Mouse (Mus musculus) neutrophil, adult 59 days (primary cell): ENCODE data around the gene Map4k2. TPM values are rescaled to one million over a fixed set of nuclear protein-coding genes. Genes with fewer than 3 reads are reported as not detected.

Experiments
- total RNA-seq, 2 experiments: library from RNA; stranded (reverse); gene quantifications; 1 replicate in 1 of 2; 2 replicates in 1 of 2; pipeline ENCODE4 v1.2.4; 2023

Gene Map4k2
- total RNA-seq = 100 to 1,000 TPM; 393 to 423 TPM

GRCm38 (mm10) chr19:6340524-6341452, at the start of gene Map4k2:
Gene Map4k2 (plus strand): TSS chr19:6341135.

DNA sequence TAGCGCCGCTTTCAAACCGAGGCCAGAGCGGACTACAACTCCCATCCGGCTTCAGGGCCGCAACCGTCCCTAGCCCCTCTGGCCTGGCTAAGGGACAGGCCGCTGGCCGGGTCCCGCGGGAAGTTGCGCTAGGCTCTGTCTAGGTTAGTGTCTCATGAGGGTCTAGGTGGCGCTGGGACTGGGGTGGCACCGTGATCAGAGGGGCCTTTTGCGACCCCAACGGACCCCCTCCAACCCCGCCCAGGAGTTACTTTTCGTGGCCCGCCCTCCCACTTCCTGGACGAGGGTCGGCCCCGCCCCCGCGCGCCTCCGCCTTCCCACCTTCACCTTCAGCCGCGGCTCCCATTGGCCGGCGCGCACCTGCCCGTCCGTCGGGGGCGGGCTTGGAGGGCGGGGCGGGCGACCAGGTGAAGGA, 34.8 kb upstream of the Map4k2 start, which contains the start of gene Cdc42bpg:
Gene Cdc42bpg (plus strand): TSS at position 320 of the 415 bp plus-strand sequence.

DNA sequence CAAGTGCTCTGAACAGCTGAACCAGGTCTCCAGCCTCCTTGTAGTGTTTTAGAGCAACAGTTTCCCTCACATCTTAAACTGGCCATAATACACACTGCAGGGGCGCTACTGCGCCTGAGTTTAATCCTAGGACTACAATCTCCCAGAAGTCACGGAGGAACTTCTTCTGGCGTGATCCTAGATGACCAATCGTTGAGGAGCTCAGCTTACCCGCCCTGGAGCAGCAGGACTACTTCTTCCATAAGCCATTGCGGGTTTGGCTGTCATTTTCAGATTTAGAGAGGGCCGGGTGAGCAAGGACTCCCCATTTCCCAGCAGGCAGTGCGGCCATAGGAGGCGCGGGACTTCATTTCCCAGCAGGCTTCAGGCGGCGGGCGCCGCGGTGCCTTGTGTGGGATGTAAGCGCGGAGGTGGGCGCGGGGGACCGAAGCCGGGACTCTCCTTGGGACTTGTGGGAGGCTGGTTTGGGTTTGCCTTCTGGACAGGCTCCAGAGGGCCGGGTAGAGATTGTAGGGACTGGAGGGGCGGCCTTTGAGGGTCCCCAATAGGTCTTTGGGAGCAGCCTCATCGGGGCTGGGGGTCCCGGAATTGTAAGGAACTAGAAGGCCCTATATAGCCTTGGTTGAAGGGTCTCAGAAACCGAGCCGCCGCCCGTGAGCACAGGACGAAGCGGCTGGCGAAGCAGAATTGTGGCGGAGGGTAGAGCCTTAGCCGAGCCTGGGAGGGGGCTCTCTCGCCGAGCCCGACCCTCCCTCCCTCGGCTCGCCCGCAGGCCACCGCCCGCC, 6.1 kb upstream of the Map4k2 start, which contains the start of gene Men1:
Gene Men1 (plus strand): TSS at position 307 of the 785 bp plus-strand sequence.

DNA sequence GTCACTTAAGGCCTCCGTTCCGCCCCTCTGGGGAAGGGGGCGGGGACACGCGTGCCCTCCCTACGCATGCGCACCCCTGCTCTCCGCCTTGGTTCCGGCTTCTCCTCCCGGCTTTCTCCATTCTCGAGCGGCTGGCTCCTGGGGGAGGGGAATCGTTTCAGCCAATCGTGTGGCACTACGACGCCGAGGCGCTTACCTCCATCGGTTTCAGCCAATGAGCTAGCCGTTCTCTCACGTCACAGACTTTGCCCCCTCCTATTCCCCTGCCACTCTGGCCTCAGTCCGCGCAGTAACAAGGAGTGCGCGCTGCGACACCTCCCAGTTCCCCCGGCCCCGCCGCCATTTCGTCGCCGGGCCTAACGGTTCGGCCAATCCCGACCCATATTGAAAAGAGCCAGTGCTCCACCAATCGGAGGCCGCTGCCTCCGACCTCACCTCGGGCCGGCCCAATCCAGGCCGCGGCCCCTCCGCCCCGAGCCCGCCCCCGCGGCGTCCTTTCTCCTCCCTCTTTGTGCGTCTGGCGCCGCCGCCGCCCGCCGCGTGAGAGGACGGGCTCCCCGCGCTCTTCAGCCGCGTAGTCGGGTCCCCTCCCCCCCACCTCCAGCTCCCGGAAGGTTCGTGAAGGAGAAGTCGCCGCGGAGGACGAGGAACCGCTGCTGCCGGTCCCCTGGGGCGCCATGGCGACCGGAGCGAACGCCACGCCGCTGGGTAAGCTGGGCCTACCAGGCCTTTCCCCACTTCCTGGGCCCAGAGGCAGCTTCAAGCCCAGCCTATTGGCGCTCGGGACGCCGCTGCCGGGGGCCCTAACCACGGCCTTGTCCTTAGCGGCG, 22.7 kb downstream of the Map4k2 start, which contains the start of gene Sf1:
Gene Sf1 (plus strand): TSS at position 280 of the 830 bp plus-strand sequence.

GRCm38 (mm10) chr19:6384128-6384527, 43.2 kb downstream of the Map4k2 start, which contains the start of gene Pygm:
Gene Pygm (plus strand): TSS chr19:6384399.

DNA sequence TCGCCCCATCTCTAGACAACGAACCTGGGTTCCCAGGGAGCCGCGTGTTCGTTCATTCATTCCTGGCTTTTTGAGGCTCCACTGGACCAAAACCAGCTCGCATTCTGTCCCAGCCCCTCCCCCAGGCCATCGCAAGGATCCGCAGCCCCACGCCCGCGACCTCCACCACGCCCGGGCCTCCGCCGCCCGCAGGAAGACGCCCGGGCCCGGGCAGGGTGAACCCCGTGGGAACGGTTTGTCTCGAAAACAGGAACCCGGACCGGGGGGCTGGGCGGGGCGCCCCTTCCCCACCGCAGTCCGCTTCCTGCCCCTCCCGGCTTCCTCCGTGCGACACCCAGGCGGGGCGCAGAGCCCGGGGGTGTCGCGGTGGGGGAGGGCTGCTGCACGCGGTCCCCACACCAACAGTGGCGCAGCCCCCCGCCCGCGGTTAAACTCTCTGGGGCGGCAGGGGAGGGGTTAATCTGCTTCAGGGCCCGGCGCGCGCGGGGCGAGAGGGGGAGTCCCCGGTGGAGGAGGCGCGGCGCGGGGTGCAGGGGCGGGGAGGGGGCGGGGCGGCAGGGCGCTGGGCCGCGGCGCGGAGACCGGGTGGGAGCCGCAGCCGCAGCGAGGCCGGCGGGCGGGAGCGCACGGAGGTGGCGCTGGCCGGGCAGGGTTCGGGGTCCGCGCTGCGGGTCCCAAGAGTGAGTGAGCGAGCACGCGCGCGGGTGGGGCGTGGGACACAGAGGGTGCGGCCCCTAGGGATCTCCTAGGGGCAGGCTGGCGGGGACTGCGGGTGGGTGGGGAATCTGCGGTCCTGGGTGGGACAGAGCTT, 58.6 kb downstream of the Map4k2 start, which contains the start of gene Rasgrp2:
Gene Rasgrp2 (plus strand): TSS at position 56 of the 811 bp plus-strand sequence.

Other genes with a start within 250 kb of the Map4k2 start
- gene AC131692.1, start 246.7 kb upstream of the Map4k2 start, total RNA-seq = 1 to 10 TPM; 1.1 to 1.9 TPM
- under 1 TPM; 0.49 to 0.60 TPM for gene Naaladl1, start 235.4 kb upstream of the Map4k2 start, total RNA-seq
- gene Sac3d1, start 222.5 kb upstream of the Map4k2 start, total RNA-seq = 1 to 10 TPM; 5.2 to 6.0 TPM
- 10 to 100 TPM; 13.6 to 17.3 TPM for gene Snx15, start 212.8 kb upstream of the Map4k2 start, total RNA-seq
- gene Batf2, start 200.2 kb upstream of the Map4k2 start, total RNA-seq = under 1 TPM in 1 of 2 experiments, not detected in 1; 0.42 TPM
- 10 to 100 TPM; 11.0 to 12.8 TPM for gene Arl2, start 199.6 kb upstream of the Map4k2 start, total RNA-seq
- not detected for gene Majin, start 156.7 kb upstream of the Map4k2 start, total RNA-seq
- not detected for gene Gpha2, start 114.8 kb upstream of the Map4k2 start, total RNA-seq
- 10 to 100 TPM; 14.6 to 20.9 TPM for gene Ppp2r5b, start 105.3 kb upstream of the Map4k2 start, total RNA-seq
- 100 to 1,000 TPM; 186 to 206 TPM for gene Atg2a, start 99.5 kb upstream of the Map4k2 start, total RNA-seq
- gene Ehd1, start 64.4 kb upstream of the Map4k2 start, total RNA-seq = 100 to 1,000 TPM; 224 to 254 TPM
- gene Cdc42bpg, start 34.7 kb upstream of the Map4k2 start, total RNA-seq = 10 to 100 TPM; 10.1 to 13.7 TPM
- 10 to 100 TPM; 20.2 to 21.2 TPM for gene Men1, start 6.2 kb upstream of the Map4k2 start, total RNA-seq
- gene Sf1, start 22.6 kb downstream of the Map4k2 start, total RNA-seq = 100 to 1,000 TPM; 481 to 491 TPM
- gene Pygm, start 43.3 kb downstream of the Map4k2 start, total RNA-seq = 1 to 10 TPM; 4.8 to 7.8 TPM
- gene Rasgrp2, start 58.2 kb downstream of the Map4k2 start, total RNA-seq = 100 to 1,000 TPM; 442 to 453 TPM
- gene Nrxn2, start 77.6 kb downstream of the Map4k2 start, total RNA-seq = under 1 TPM; 0.18 to 0.71 TPM
- gene Slc22a12, start 201.9 kb downstream of the Map4k2 start, total RNA-seq = not detected